Mouse (Mus musculus): ENCODE measurements around the gene Etfbkmt.

DNA sequence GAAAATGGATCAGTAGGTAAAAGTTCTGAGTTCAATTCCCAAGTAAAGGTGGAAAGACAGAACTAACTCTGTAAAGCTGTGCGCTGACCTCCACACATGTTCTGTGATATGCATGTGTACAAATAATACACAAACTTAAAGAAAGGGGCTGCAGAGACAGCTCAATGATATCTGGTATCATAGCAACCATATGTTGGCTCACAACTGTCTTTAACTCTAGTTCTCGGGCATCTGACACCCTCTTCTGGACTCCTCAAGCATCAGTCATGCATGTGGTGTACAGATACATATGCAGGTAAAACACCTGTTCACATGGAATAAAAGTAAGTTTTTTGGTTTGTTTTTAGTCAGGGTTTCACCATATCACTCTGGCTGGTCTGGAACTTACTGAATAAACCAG, 28.8 kb downstream of the Etfbkmt start:
- TF ChIP-seq CTCF (IDR thresholded peaks at IDR 0.05; ENCODE audit: insufficient read depth, low read length) (no peak), POLR2A (IDR thresholded peaks at IDR 0.05; ENCODE audit: borderline replicate concordance, extremely low read depth, low read depth, low read length) (no peak)

All from lung, adult 2 months (tissue).